Mouse (Mus musculus): ENCODE data around the gene Ache. TPM values are rescaled to one million over a fixed set of nuclear protein-coding genes. Genes with fewer than 3 reads are reported as not detected.

Gene Ache
- polyA plus RNA-seq, 1 experiment from 2014 or later = 2.7 TPM

DNA sequence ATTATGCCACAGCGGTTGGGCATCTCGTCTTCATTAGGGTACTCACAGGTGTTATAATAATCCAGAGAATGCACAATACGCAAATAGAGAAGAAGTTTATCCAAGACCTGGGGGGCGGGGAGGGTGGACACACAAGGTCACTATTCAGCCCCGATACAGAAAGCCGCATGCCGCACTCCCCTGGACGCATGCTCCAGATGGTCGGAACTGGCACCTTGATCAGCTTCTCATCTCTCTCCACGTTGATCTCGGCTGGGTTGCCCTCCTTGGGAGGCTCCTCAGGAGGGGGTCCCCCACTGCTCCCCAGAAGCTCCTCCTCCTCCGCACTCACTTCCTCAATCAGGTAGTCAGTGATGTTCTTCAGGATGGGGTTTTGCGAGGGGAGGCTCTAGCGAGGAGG is 9.8 kb downstream of the Ache start:
- Histone ChIP-seq H3K4me3 (no peak overlapping the region), H3K9me3 (no peaks in the 10 kb centered on the region), H3K4me1 (peaks cover 20% of the 10 kb centered on the region), H3K27ac (no peak overlapping the region), H3K36me3 (peaks cover 74% of the 10 kb centered on the region), H3K27me3 (peaks cover 12% of the 10 kb centered on the region), H3K9ac (no peak overlapping the region), H3K4me2 (no peak overlapping the region)
- ATAC-seq (ENCODE audit: insufficient number of reproducible peaks, insufficient read depth, low FRiP score, low TSS enrichment, low read depth) = no peak
- WGBS = 92% methylated on average over 14 of the region's 14 CpGs

DNA sequence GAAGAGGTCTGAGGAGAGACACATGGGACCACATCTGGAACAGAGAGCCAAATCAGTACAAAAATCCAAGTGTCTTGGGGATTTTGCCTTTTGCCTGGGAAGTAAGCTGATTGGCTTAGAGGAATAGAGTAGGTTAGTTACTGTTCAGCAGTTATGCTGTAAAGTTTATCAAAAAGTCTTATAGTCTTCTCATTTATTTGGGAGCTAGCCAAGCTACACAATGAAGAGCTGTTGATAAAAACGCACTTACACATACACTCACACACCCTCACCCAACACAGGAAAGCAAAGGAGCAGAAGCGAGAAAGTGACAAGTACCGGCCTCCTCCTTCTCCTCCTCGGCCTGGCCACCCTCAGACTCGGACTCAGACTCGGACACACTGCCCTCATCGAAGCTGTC is 11.9 kb downstream of the Ache start:
- WGBS = 91% methylated on average over 7 of the region's 7 CpGs
- H3K4me2 ChIP-seq = no peak overlapping the region
- no peaks in the 10 kb centered on the region for H3K9me3 ChIP-seq
- no peak overlapping the region for H3K4me3 ChIP-seq
- peaks cover 12% of the 10 kb centered on the region for H3K4me1 ChIP-seq
- peaks cover 96% of the 10 kb centered on the region for H3K36me3 ChIP-seq
- H3K9ac ChIP-seq = no peak overlapping the region
- H3K27ac ChIP-seq = no peak overlapping the region
- no peaks in the 10 kb centered on the region for H3K27me3 ChIP-seq
- ATAC-seq (ENCODE audit: insufficient number of reproducible peaks, insufficient read depth, low FRiP score, low TSS enrichment, low read depth) = no peak

DNA sequence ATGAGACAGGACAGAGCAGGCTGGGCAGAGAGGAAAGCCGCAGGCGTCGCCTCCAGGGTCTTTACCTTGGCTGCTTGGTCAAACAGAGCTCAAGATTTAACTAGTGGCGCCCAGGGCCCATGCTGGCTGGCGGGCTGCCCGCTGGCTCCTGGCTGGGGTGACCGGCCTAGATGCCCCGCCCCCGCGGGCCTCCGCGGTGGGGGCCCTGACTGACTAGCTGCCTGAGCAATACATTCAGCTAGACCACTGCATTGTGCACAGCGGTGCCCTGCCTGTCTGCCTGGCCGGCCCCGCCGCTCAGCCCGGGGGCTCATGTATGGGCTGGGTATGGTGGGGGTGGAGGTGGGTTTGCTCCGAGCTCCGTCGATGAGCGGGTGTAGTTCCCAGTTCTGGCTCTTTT is 13.9 kb downstream of the Ache start:
- no peak overlapping the region for H3K4me3 ChIP-seq
- ATAC-seq (ENCODE audit: insufficient number of reproducible peaks, insufficient read depth, low FRiP score, low TSS enrichment, low read depth) = no peak
- no peak overlapping the region for H3K27ac ChIP-seq
- WGBS = 86% methylated on average over 21 of the region's 21 CpGs
- H3K9ac ChIP-seq = no peak overlapping the region
- no peaks in the 10 kb centered on the region for H3K9me3 ChIP-seq
- peaks cover 96% of the 10 kb centered on the region for H3K36me3 ChIP-seq
- peaks cover 23% of the 10 kb centered on the region for H3K4me1 ChIP-seq
- no peaks in the 10 kb centered on the region for H3K27me3 ChIP-seq
- no peak overlapping the region for H3K4me2 ChIP-seq

DNA sequence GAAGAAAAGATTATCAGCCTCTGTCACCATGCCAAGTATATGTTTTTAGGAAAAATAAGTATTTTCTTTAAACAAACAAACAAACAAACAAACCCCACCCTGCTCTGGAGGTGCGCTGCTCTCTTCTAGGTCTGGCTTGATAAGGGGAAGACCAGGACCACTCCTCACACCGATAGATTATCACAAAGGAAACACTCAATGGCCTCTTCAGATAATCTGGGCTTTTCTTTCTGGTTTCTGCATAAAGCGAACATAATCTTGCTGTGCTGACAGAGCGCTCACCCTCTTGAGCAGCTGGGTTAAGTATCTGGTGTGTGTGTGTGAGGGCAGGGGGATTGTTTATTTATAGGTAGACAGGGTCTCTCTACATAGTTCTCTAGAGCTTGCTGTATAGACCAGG is 16.3 kb downstream of the Ache start:
- no peak for ATAC-seq (ENCODE audit: insufficient number of reproducible peaks, insufficient read depth, low FRiP score, low TSS enrichment, low read depth)
- Histone ChIP-seq H3K4me1 (peaks cover 32% of the 10 kb centered on the region), H3K4me3 (no peak overlapping the region), H3K9ac (no peak overlapping the region), H3K27me3 (no peaks in the 10 kb centered on the region), H3K36me3 (peaks cover 76% of the 10 kb centered on the region), H3K4me2 (no peak overlapping the region), H3K9me3 (no peaks in the 10 kb centered on the region), H3K27ac (peak overlapping the region; percentile 11; the same call in 1 of the 2 replicates)
- WGBS = 92% methylated on average over 4 of the region's 4 CpGs

DNA sequence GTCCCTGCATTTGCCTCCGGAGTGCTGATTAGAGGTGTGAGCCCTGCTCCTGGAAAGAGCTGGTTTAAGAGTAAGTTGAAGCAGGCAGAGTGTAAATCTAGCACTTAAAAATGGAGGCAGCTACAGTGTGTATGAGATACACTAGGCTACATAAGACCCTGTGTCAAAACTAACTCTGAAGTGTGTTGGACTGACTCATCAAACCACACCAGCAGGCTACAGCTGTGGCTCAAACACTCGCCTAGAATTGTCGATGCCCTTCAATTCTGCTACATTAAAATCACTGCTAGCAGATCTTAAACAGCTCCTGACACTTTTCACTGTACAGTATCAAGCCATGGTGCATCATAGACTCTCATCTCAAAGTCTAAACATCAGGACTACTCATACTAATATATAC is 16.8 kb downstream of the Ache start:
- no peaks in the 10 kb centered on the region for H3K27me3 ChIP-seq
- no peak overlapping the region for H3K4me3 ChIP-seq
- peaks cover 34% of the 10 kb centered on the region for H3K4me1 ChIP-seq
- no peak overlapping the region for H3K9ac ChIP-seq
- no peak for ATAC-seq (ENCODE audit: insufficient number of reproducible peaks, insufficient read depth, low FRiP score, low TSS enrichment, low read depth)
- 86% methylated on average over 3 of the region's 3 CpGs for WGBS
- H3K9me3 ChIP-seq = no peaks in the 10 kb centered on the region
- peaks cover 76% of the 10 kb centered on the region for H3K36me3 ChIP-seq
- H3K27ac ChIP-seq = peak overlapping the region; percentile 11; the same call in 1 of the 2 replicates
- H3K4me2 ChIP-seq = no peak overlapping the region

DNA sequence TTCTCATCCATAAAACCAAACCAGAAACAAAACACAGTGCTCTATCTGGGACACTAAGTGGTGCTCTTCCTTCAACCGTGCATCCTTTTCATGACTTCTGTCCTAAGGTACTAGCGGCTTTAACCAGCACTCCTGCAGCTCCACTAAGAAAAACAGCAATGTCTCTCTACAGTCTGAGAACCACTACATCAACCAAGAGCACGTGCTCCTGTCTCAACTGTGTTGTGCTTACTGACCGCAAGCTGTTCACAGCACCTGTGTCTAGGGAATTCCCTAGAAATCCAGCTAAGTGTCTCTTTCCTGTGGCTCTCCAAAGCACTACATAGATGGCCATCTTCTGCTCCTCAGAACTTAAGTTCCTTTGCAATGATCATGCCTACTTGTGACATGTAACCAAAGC is 17.5 kb downstream of the Ache start:
- Histone ChIP-seq H3K4me2 (peak overlapping the region; percentile 73), H3K27ac (no peak overlapping the region), H3K9me3 (no peaks in the 10 kb centered on the region), H3K4me1 (peaks cover 34% of the 10 kb centered on the region), H3K36me3 (peaks cover 76% of the 10 kb centered on the region), H3K9ac (peak overlapping the region; percentile 99; the same call in 1 of the 2 replicates), H3K27me3 (no peaks in the 10 kb centered on the region), H3K4me3 (peak overlapping the region; percentile 96; the same call in 1 of the 2 replicates)
- no peak for ATAC-seq (ENCODE audit: insufficient number of reproducible peaks, insufficient read depth, low FRiP score, low TSS enrichment, low read depth)
- 80% methylated on average over 4 of the region's 4 CpGs for WGBS

DNA sequence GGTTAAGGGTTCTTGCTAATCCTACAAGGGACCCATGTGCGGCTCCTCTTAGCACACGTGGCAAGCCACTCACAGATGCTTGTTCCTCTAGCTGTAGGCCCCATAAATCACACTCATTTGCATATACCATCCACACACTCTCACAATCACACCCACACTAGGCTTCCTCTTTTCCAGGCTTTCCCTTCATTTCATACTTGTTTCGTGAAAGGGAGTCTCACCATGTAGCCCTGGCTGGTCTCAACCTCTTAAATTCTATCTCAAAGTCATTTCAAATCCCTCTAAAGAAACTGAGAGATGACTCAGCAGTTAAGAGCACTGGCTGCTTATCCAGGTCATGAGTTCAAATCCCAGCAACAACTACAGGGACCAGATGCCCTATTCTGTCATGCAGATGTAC is 18.5 kb downstream of the Ache start:
- Histone ChIP-seq H3K27me3 (no peaks in the 10 kb centered on the region), H3K4me1 (peaks cover 34% of the 10 kb centered on the region), H3K4me2 (peak overlapping the region; percentile 73), H3K9ac (peak overlapping the region; percentile 99), H3K4me3 (peak overlapping the region; percentile 96), H3K9me3 (no peaks in the 10 kb centered on the region), H3K36me3 (peaks cover 76% of the 10 kb centered on the region), H3K27ac (no peak overlapping the region; the same call in 1 of the 2 replicates)
- ATAC-seq (ENCODE audit: insufficient number of reproducible peaks, insufficient read depth, low FRiP score, low TSS enrichment, low read depth) = no peak
- 69% methylated on average over 3 of the region's 3 CpGs for WGBS

DNA sequence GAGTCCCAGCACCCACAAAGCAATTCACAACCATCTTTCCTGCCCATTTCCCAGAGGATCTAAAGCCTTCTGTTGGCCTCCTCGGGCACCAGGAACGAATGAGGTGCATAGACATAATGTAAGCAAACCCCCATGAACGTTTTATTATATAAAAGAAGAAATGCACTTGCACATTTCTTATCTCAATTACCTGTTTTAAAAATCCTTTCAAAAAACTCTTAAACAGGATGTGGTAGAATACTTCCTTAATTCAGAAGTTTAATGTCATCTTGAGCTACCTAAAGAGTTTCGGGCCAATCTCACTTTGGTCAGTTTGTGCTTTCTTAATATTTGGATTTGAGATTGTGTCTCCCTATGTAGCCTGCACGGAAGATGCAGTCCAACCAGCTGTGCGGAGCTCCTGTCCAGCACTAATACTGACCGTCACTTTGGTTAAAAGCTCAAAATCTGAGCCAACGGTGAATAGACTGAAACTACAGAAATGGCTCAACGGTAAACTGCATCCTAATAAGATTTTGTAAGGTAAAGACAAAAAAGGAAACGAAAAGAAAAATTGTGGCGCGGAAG is 19.2 kb downstream of the Ache start:
- Histone ChIP-seq H3K4me2 (peak overlapping the region; percentile 73), H3K36me3 (peaks cover 75% of the 10 kb centered on the region), H3K27ac (peak overlapping the region; percentile 96), H3K4me3 (peak overlapping the region; percentile 96), H3K9me3 (no peaks in the 10 kb centered on the region), H3K4me1 (peaks cover 38% of the 10 kb centered on the region), H3K9ac (peak overlapping the region; percentile 99), H3K27me3 (no peaks in the 10 kb centered on the region)
- WGBS = 15% methylated on average over 12 of the region's 12 CpGs
- ATAC-seq (ENCODE audit: insufficient number of reproducible peaks, insufficient read depth, low FRiP score, low TSS enrichment, low read depth) = no peak

DNA sequence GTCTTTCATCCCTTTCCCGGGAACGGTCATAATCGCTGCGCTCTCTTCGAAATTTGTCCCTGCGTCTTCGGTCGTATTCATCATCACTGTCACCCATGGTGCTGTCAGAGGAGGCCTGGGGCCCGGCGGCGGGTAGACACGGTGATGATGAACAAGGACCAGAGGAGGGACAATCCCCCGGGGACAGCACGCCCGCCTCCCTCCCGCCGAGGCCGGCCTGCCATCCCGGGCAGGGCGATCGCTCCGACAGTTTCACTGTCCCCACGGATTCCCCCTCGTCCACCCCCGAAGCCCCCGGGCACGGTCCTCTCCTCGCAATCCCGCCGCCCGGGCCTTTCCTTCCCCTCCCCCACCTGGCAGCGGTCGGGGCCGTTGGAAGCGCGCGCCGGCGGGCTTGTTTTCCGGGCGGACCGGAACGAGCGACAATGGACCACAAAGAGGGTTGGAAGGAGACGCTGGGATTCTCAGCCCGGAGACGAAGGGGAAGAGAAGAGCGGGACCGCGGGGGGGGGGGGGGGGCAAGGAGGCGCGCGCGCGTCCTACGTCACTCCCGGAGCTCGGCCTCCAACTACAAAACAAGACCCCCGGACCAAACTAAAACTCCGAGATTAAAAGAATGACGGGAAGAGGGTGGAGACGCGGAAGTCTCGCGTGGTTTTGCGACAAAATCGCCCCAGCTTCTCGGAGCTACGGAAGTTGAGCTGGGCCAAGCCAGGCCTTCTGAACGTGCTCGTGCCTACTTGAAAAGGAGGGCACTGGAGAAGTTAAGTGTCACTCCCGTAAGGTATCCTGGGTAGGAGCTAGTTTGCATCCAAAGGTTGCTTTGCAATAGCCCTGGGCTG is 20.0 kb downstream of the Ache start, which contains the start of gene Srrt:
Srrt (minus strand) TSS at position 604 of the 842 bp plus-strand sequence.
- Histone ChIP-seq H3K4me3 (peak within 1 kb of the TSS; percentile 96), H3K36me3 (peaks cover 73% of the 10 kb centered on the region), H3K9ac (peak within 1 kb of the TSS; percentile 99), H3K27ac (peak within 1 kb of the TSS; percentile 96), H3K9me3 (no peaks in the 10 kb centered on the region), H3K27me3 (no peaks in the 10 kb centered on the region), H3K4me1 (peaks cover 46% of the 10 kb centered on the region), H3K4me2 (peak within 1 kb of the TSS; percentile 73)
- peak; percentile 73 for ATAC-seq (ENCODE audit: insufficient number of reproducible peaks, insufficient read depth, low FRiP score, low TSS enrichment, low read depth)
- WGBS = under 1% methylated on average over 70 of the region's 72 CpGs

DNA sequence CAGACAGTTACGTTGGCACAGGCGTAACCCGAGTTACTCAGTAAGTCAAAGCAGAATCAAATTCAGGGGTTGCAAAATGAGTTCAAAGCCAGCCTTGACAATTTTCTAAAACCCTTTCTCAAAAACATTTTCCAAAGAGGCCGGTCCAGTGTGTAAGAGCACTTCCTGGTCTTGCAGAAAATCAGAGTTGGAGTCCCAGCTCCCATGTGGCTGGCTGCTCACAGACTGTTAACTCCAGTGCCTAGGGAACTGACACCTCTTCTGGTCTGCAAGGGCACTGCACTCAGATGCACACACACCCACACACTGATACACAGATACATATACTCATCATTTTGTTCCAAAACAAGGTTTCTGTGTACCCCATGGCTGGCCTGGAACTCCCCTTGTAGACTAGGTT is 21.0 kb downstream of the Ache start:
- ATAC-seq (ENCODE audit: insufficient number of reproducible peaks, insufficient read depth, low FRiP score, low TSS enrichment, low read depth) = no peak
- Histone ChIP-seq H3K9ac (peak overlapping the region; percentile 99), H3K9me3 (no peaks in the 10 kb centered on the region), H3K27me3 (no peaks in the 10 kb centered on the region), H3K27ac (peak overlapping the region; percentile 96), H3K4me2 (peak overlapping the region; percentile 73), H3K36me3 (peaks cover 62% of the 10 kb centered on the region), H3K4me3 (peak overlapping the region; percentile 96), H3K4me1 (peaks cover 56% of the 10 kb centered on the region)
- 91% methylated on average over 4 of the region's 4 CpGs for WGBS

DNA sequence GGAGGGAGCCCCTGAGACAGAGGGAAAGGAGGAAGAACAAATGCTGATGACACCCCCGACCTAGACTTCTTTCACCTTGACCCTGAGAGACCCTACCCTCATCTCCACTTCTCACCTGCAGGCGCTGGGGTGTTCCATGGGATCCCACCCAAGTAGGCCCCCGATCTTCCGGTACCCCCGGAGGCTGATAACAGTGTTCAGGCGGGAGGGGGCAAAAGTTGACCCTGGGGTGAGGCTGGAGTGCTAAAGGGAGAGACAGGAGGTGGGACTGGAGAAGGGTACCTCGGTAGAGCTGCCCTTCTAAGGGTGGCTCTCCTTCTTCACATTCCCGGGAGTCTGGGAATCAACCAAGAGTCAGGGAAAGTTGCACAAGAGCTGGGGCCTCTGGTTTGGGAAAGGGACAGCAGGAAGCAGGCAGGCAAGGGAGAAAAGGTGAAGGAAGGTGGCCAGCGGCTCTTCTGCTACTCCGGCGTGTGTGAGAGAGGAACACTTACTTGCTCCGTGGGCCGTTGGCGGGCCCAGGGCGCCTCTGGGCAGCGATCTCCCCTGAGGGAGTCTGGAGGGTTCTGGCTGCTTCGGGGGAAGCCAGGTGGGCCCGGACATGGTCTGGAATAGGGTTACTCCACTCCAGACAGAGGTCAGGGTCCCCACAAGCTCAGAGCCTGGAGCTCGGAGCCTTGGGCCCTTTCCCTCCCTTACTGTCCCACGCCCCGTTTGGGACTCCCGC is 26.3 kb downstream of the Ache start:
- Histone ChIP-seq H3K4me2 (peak overlapping the region; percentile 95), H3K27ac (peak overlapping the region; percentile 98), H3K9ac (peak overlapping the region; percentile 98), H3K4me1 (peaks cover 41% of the 10 kb centered on the region), H3K27me3 (no peaks in the 10 kb centered on the region), H3K4me3 (peak overlapping the region; percentile 81), H3K36me3 (peaks cover 51% of the 10 kb centered on the region), H3K9me3 (no peaks in the 10 kb centered on the region)
- ATAC-seq (ENCODE audit: insufficient number of reproducible peaks, insufficient read depth, low FRiP score, low TSS enrichment, low read depth) = peak; percentile 48
- 2% methylated on average over 22 of the region's 22 CpGs for WGBS
